Mouse (Mus musculus): Measurements from ENCODE around the gene Cpt1c.
A peak's percentile ranks its signal among the peaks of the same experiment; 100 is the strongest.

- TF ChIP-seq CTCF (IDR thresholded peaks at IDR 0.05; ENCODE audit: extremely low read depth, insufficient read depth, low read length) (no peak), POLR2A (IDR thresholded peaks at IDR 0.05; ENCODE audit: extremely low read depth, insufficient read depth, low read length) (peak; percentile 97)
Observed at GRCm38 (mm10) chr7:44929204-44930151, 45.2 kb downstream of the Cpt1c start, which contains the start of gene Ap2a1.
